Mouse (Mus musculus) embryonic facial prominence, embryonic 14.5 days (tissue): ENCODE results near the gene Hnf4a. TPM values are rescaled to one million over a fixed set of nuclear protein-coding genes. Genes with fewer than 3 reads are reported as not detected.

Source experiments
- ATAC-seq: fragments of 200-750 bp; cut with Nextera tagmentation; 2 replicates; pipeline ENCODE4 v1.8.0; 2017; ENCODE audit warnings: low read depth, moderate number of reproducible peaks, moderate TSS enrichment
- DNase-seq: peaks from one replicate; pipeline ENCODE4 v3.0.0-alpha.2; 2015; ENCODE audit warnings: low spot score
- H3K27ac ChIP-seq: fragments of 300-500 bp; sonication (generic); replicated peaks from 2 replicates; pipeline ENCODE4 v1.5.1; 2014; ENCODE audit warnings: low read depth, mild to moderate bottlenecking, low read length, moderate library complexity
- H3K27me3 ChIP-seq: fragments of 300-500 bp; sonication (generic); replicated peaks from 2 replicates; pipeline ENCODE4 v1.6.1; 2014; ENCODE audit warnings: low read length; ENCODE audit not compliant: control insufficient read depth, insufficient read depth
- H3K36me3 ChIP-seq: fragments of 300-500 bp; sonication (generic); 2 replicates; pipeline ENCODE4 v1.6.1; 2014; ENCODE audit warnings: low read length, mixed read lengths; ENCODE audit not compliant: control insufficient read depth, insufficient read depth
- H3K4me1 ChIP-seq: fragments of 300-500 bp; sonication (generic); 2 replicates; pipeline ENCODE4 v1.6.1; 2014; ENCODE audit warnings: antibody characterized with exemption, low read length; ENCODE audit not compliant: control insufficient read depth, insufficient read depth
- H3K4me2 ChIP-seq: fragments of 300-500 bp; sonication (generic); 2 replicates; pipeline ENCODE4 v1.6.1; 2014; ENCODE audit warnings: low read depth, mild to moderate bottlenecking, low read length, moderate library complexity, mixed read lengths
- H3K4me3 ChIP-seq: fragments of 300-500 bp; sonication (generic); 2 replicates; pipeline ENCODE4 v1.5.1; 2014; ENCODE audit warnings: low read depth, mild to moderate bottlenecking, low read length
- H3K9ac ChIP-seq: fragments of 300-500 bp; sonication (generic); 2 replicates; pipeline ENCODE4 v1.6.1; 2014; ENCODE audit warnings: low read depth, mild to moderate bottlenecking, low read length, moderate library complexity, mixed read lengths
- H3K9me3 ChIP-seq: fragments of 300-500 bp; sonication (generic); 2 replicates; pipeline ENCODE4 v1.6.1; 2016; ENCODE audit warnings: low read length; ENCODE audit not compliant: control insufficient read depth
- WGBS: fragments of 180-500 bp; shearing (Covaris S2); extraction: QIAGEN DNeasy Blood & Tissue Kit; methylation state at CpG from one replicate; pipeline ENCODE4 v1.1.7; 2014; 5-methylcytosine and 5-hydroxymethylcytosine counted together
- polyA plus RNA-seq: library from polyadenylated mRNA; unstranded; fragments of >200 nt; fragmentation: Nextera tagmentation; extraction: Ambion mirVana; gene quantifications from 2 replicates; pipeline ENCODE4 v1.2.1, GENCODE M21; 2014

The Hnf4a gene
- polyA plus RNA-seq, 1 experiment from 2014 or later = not detected

- no peak overlapping the region for H3K9ac ChIP-seq
- DNase-seq (no peak), ATAC-seq (no peak)
- no peaks in the 10 kb centered on the region for H3K36me3 ChIP-seq
- no peaks in the 10 kb centered on the region for H3K4me1 ChIP-seq
- no peak overlapping the region for H3K4me3 ChIP-seq
- no peaks in the 10 kb centered on the region for H3K27me3 ChIP-seq
- no peaks in the 10 kb centered on the region for H3K9me3 ChIP-seq
- H3K27ac ChIP-seq = no peak overlapping the region
- H3K4me2 ChIP-seq = no peak overlapping the region
- 73% methylated on average over 3 of the region's 3 CpGs for whole genome bisulfite sequencing
Measured at GRCm38 (mm10) chr2:163560247-163560646, 53.6 kb downstream of the Hnf4a start.

- Histone ChIP-seq H3K4me1 (no peaks in the 10 kb centered on the region), H3K27ac (no peak overlapping the region), H3K36me3 (no peaks in the 10 kb centered on the region), H3K4me3 (no peak overlapping the region), H3K9me3 (no peaks in the 10 kb centered on the region), H3K4me2 (no peak overlapping the region), H3K27me3 (no peaks in the 10 kb centered on the region), H3K9ac (no peak overlapping the region)
- 82% methylated on average over 13 of the region's 13 CpGs for WGBS
- DNase-seq (no peak), ATAC-seq (no peak)
Measured at GRCm38 (mm10) chr2:163561258-163561948, 54.8 kb downstream of the Hnf4a start.

GRCm38 (mm10) chr2:163564646-163565045, 58.0 kb downstream of the Hnf4a start:
- ATAC-seq (no peak), DNase-seq (peak; percentile 42)
- 20% methylated on average over 8 of the region's 8 CpGs for WGBS
- no peaks in the 10 kb centered on the region for H3K27me3 ChIP-seq
- H3K4me2 ChIP-seq = no peak overlapping the region
- H3K9me3 ChIP-seq = no peaks in the 10 kb centered on the region
- H3K4me3 ChIP-seq = no peak overlapping the region
- H3K9ac ChIP-seq = no peak overlapping the region
- no peaks in the 10 kb centered on the region for H3K36me3 ChIP-seq
- no peak overlapping the region for H3K27ac ChIP-seq
- no peaks in the 10 kb centered on the region for H3K4me1 ChIP-seq

DNA sequence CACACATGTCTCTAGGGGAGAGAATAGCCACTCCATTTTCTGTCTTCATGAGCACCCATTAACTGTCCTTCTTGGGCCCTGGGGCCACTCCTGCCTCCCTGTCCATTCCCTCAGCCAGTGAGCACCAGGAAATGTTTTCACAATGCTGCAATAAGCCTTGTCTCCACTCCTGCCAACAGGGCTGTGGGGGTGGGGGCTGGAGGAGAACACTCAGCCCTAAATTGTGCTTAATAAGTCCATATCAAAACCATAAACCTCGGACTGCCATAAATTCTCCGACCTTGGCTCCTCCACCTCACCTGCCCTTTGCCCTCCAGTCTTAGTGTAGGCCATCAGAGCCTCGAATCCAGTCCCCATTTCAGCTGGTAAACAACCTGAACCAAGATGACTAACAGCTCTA, 67.7 kb downstream of the Hnf4a start:
- Histone ChIP-seq H3K27me3 (no peaks in the 10 kb centered on the region), H3K4me2 (no peak overlapping the region), H3K9ac (no peak overlapping the region), H3K36me3 (no peaks in the 10 kb centered on the region), H3K27ac (no peak overlapping the region), H3K4me3 (no peak overlapping the region), H3K4me1 (no peaks in the 10 kb centered on the region), H3K9me3 (no peaks in the 10 kb centered on the region)
- DNase-seq = no peak
- ATAC-seq = no peak
- 73% methylated on average over 3 of the region's 3 CpGs for WGBS

GRCm38 (mm10) chr2:163575248-163575647, 68.6 kb downstream of the Hnf4a start:
- Histone ChIP-seq H3K9ac (no peak overlapping the region), H3K36me3 (no peaks in the 10 kb centered on the region), H3K4me3 (no peak overlapping the region), H3K4me1 (no peaks in the 10 kb centered on the region), H3K27ac (no peak overlapping the region), H3K27me3 (no peaks in the 10 kb centered on the region), H3K4me2 (no peak overlapping the region), H3K9me3 (no peaks in the 10 kb centered on the region)
- no peak for DNase-seq
- WGBS = 56% methylated on average over 11 of the region's 11 CpGs
- no peak for ATAC-seq

GRCm38 (mm10) chr2:163577986-163578385, 71.4 kb downstream of the Hnf4a start:
- Histone ChIP-seq H3K4me2 (no peak overlapping the region), H3K9ac (no peak overlapping the region), H3K27ac (no peak overlapping the region), H3K4me3 (no peak overlapping the region), H3K9me3 (no peaks in the 10 kb centered on the region), H3K27me3 (no peaks in the 10 kb centered on the region), H3K36me3 (no peaks in the 10 kb centered on the region), H3K4me1 (no peaks in the 10 kb centered on the region)
- WGBS = 86% methylated on average over 2 of the region's 2 CpGs
- DNase-seq (no peak), ATAC-seq (no peak)

GRCm38 (mm10) chr2:163580069-163580945, 73.7 kb downstream of the Hnf4a start:
- WGBS = 68% methylated on average over 13 of the region's 13 CpGs
- no peaks in the 10 kb centered on the region for H3K27me3 ChIP-seq
- no peak overlapping the region for H3K4me3 ChIP-seq
- H3K36me3 ChIP-seq = no peaks in the 10 kb centered on the region
- H3K4me1 ChIP-seq = no peaks in the 10 kb centered on the region
- H3K9me3 ChIP-seq = no peaks in the 10 kb centered on the region
- no peak overlapping the region for H3K4me2 ChIP-seq
- no peak for ATAC-seq
- no peak overlapping the region for H3K27ac ChIP-seq
- H3K9ac ChIP-seq = no peak overlapping the region
- no peak for DNase-seq

DNA sequence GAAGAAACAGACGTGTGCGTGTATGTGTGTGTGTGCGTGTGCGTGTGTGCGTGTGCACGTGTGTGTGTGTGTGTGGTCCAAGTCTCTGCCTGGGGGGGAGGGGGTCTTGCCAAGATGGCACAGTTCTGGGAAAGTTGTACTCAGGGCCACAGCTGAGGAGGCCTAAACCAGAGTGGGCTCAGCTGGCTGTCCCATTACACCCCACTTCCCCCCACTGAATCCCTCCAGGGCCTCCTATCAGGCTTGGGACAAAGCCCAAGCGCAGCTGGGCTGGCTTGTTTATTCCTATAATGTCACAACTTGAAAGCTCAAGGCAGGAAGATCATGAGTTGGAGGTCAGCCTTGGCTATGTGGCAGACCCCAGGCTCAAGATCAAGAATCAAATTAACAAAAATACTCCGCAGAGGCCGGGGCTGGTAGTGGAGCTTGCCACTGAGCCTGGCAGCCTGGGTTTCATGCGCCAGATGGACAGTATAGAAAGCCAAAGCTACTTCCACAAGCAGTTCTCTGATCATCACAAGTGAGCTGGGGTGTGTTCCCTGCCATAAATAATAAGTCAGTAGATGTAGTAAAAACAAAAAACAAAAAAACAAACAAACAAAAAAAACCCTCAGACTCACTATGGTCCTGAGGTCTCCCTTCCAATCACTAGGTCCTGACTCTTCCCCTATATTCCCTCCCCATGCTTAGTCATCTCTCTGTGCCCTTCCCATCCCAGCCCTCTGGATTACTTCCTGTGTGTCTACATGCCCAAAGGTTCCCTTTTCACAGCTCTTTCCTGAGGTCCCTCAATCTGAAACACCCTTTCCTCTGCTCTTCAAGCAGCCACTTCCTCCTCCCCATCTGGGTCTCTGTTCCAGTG, 76.8 kb downstream of the Hnf4a start:
- DNase-seq (no peak), ATAC-seq (no peak)
- Histone ChIP-seq H3K27me3 (no peaks in the 10 kb centered on the region), H3K4me3 (no peak overlapping the region), H3K9me3 (no peaks in the 10 kb centered on the region), H3K36me3 (no peaks in the 10 kb centered on the region), H3K4me2 (no peak overlapping the region), H3K9ac (no peak overlapping the region), H3K27ac (no peak overlapping the region), H3K4me1 (no peaks in the 10 kb centered on the region)
- WGBS = 94% methylated on average over 10 of the region's 10 CpGs
